Comparison of ENCODE assay signal across 29 mouse cellular contexts in genomic region chr6:29793520-29793919, GRCm38 (mm10). TPM values are rescaled to one million over a fixed set of nuclear protein-coding genes. Genes with fewer than 3 reads are reported as not detected.
DNase-seq lines count a peak whose midpoint lies in the region; ATAC-seq and TF ChIP-seq lines count a peak whose summit lies in the region.
"Had no signal": no experiment of that assay in that cellular context is flagged by ENCODE, and none has a peak within 500 bp of the region (broad histone marks: within the 10 kb centered on the region; RNA-seq: fewer than 3 reads in every experiment).

No protein-coding gene starts in this region.

- DNase-seq in midbrain, embryonic 11.5 days (ENCODE audit: low spot score, missing footprints): peak; percentile 62
- no peak for DNase-seq in CH12.LX (ENCODE audit: extremely low read depth)
- no peak for DNase-seq in ovary, postnatal 14 days (ENCODE audit: low spot score)
- DNase-seq in urinary bladder, postnatal 36 days (ENCODE audit: low spot score in 2 of 2): no peak
- DNase-seq: adrenal gland, adult 8-10 months; adrenal gland, postnatal 36 days; cerebellum, adult 11-12 months; cerebellum, adult 8-10 months; cerebellum, postnatal 10 days; cerebellum, postnatal 36 days; embryo, embryonic 11 days; gastrocnemius, postnatal 10 days; gastrocnemius, postnatal 36 days; heart, adult 2 months; heart, postnatal 14 days; heart, postnatal 4 days had no signal

- ATAC-seq in midbrain, embryonic 11.5 days (ENCODE audit: low FRiP score): no peak
- ATAC-seq in midbrain, embryonic 13.5 days: no peak
- peak; percentile 70 for ATAC-seq in inflammation-experienced regulatory T-cells, adult 6 months
- no peak for ATAC-seq in neural tube, embryonic 15.5 days (ENCODE audit: low FRiP score)
- ATAC-seq: activated CD4-positive, CD25-positive, alpha-beta regulatory T cell, adult 4 months; forebrain, embryonic 13.5 days; forebrain, embryonic 16.5 days; intestine, embryonic 16.5 days had no signal

- no peaks in the 10 kb centered on the region for H3K9me3 ChIP-seq in midbrain, embryonic 11.5 days (ENCODE audit: control insufficient read depth, low read length)
- H3K9me3 ChIP-seq in midbrain, embryonic 13.5 days: no peaks in the 10 kb centered on the region
- no peaks in the 10 kb centered on the region for H3K9me3 ChIP-seq in CH12.LX (replicated peaks; ENCODE audit: low read length)
- no peaks in the 10 kb centered on the region for H3K9me3 ChIP-seq in neural tube, embryonic 15.5 days (replicated peaks)
- H3K9me3 ChIP-seq: embryonic facial prominence, embryonic 10.5 days; embryonic facial prominence, embryonic 13.5 days; forebrain, embryonic 10.5 days; forebrain, embryonic 13.5 days; heart, embryonic 10.5 days; heart, embryonic 13.5 days; hindbrain, embryonic 15.5 days had no signal

- TF ChIP-seq RAD21 in CH12.LX (IDR thresholded peaks at IDR 0.05; ENCODE audit: low read depth, low read length): no peak

- in situ Hi-C loops in CH12.LX (cut with MboI; ENCODE audit: low pct_ligation_motif_present, low pct_unique_long_range_greater_than_20kb, low sequenced_read_pairs): no loop called here

- H3K79me2 ChIP-seq in CH12.LX (replicated peaks; ENCODE audit: control insufficient read depth, extremely low read depth, insufficient read depth, poor library complexity, severe bottlenecking): peaks cover 6% of the 10 kb centered on the region; the same call in 1 of the 2 replicates

- H3K4me3 ChIP-seq in midbrain, embryonic 11.5 days (ENCODE audit: low read depth, low read length): no peak overlapping the region
- no peak overlapping the region for H3K4me3 ChIP-seq in midbrain, embryonic 13.5 days (replicated peaks)
- H3K4me3 ChIP-seq in CH12.LX (replicated peaks in 1 of 3; ENCODE audit: low read depth in 2 of 3, low read length in 2 of 3, poor library complexity in 1 of 3): no peak overlapping the region
- no peak overlapping the region for H3K4me3 ChIP-seq in neural tube, embryonic 15.5 days (replicated peaks)
- H3K4me3 ChIP-seq: embryonic facial prominence, embryonic 10.5 days; embryonic facial prominence, embryonic 13.5 days; forebrain, embryonic 10.5 days; forebrain, embryonic 13.5 days; heart, adult 2 months; heart, embryonic 10.5 days; heart, embryonic 13.5 days; hindbrain, embryonic 15.5 days had no signal

- dilution Hi-C loops in CH12.LX (cut with MboI; ENCODE audit: extremely low pct_ligation_motif_present, extremely low pct_unique_long_range_greater_than_20kb, low sequenced_read_pairs): no loop called here

- WGBS in midbrain, embryonic 11.5 days: 83% methylated on average over 1 of the region's 1 CpGs
- 67% methylated on average over 1 of the region's 1 CpGs for WGBS in midbrain, embryonic 13.5 days
- 72% methylated on average over 1 of the region's 1 CpGs for WGBS in neural tube, embryonic 15.5 days

- no peak; the same call in 1 of the 2 replicates for TF ChIP-seq EP300 in CH12.LX (IDR thresholded peaks at IDR 0.05; ENCODE audit: low read length)

- H3K27me3 ChIP-seq in midbrain, embryonic 11.5 days (ENCODE audit: control insufficient read depth, insufficient read depth, low read length): no peaks in the 10 kb centered on the region
- H3K27me3 ChIP-seq in midbrain, embryonic 13.5 days: no peaks in the 10 kb centered on the region
- H3K27me3 ChIP-seq in CH12.LX (replicated peaks): no peaks in the 10 kb centered on the region
- no peaks in the 10 kb centered on the region for H3K27me3 ChIP-seq in neural tube, embryonic 15.5 days (replicated peaks)
- H3K27me3 ChIP-seq: embryonic facial prominence, embryonic 13.5 days; forebrain, embryonic 13.5 days; heart, embryonic 13.5 days; hindbrain, embryonic 15.5 days had no signal

- no peak for TF ChIP-seq CTCF in CH12.LX (conservative IDR thresholded peaks at IDR 0.05 in 1 of 2, IDR thresholded peaks at IDR 0.05 in 1 of 2; ENCODE audit: low read depth in 2 of 2, low read length in 2 of 2)

- no peak for TF ChIP-seq POLR2A in CH12.LX (IDR thresholded peaks at IDR 0.05; ENCODE audit: low read depth, low read length)

- no peak overlapping the region for H3K4me2 ChIP-seq in midbrain, embryonic 11.5 days
- H3K4me2 ChIP-seq in midbrain, embryonic 13.5 days (replicated peaks): no peak overlapping the region
- peak overlapping the region; percentile 61 for H3K4me2 ChIP-seq in CH12.LX (ENCODE audit: insufficient read depth, low read depth, poor library complexity, severe bottlenecking)
- H3K4me2 ChIP-seq in neural tube, embryonic 15.5 days: no peak overlapping the region
- H3K4me2 ChIP-seq: embryonic facial prominence, embryonic 13.5 days; forebrain, embryonic 13.5 days; heart, embryonic 13.5 days; hindbrain, embryonic 15.5 days had no signal

- H3K9ac ChIP-seq in midbrain, embryonic 11.5 days (ENCODE audit: low read length): no peak overlapping the region
- H3K9ac ChIP-seq in midbrain, embryonic 13.5 days (replicated peaks): no peak overlapping the region
- no peak overlapping the region; the same call in 1 of the 2 replicates for H3K9ac ChIP-seq in CH12.LX (ENCODE audit: insufficient read depth, low read depth)
- no peak overlapping the region for H3K9ac ChIP-seq in neural tube, embryonic 15.5 days (replicated peaks)
- H3K9ac ChIP-seq: embryonic facial prominence, embryonic 13.5 days; forebrain, embryonic 13.5 days; heart, embryonic 13.5 days; hindbrain, embryonic 15.5 days had no signal

- no peak overlapping the region for H3K27ac ChIP-seq in midbrain, embryonic 11.5 days (ENCODE audit: low read depth, low read length)
- H3K27ac ChIP-seq in midbrain, embryonic 13.5 days: no peak overlapping the region
- H3K27ac ChIP-seq in CH12.LX (ENCODE audit: insufficient read depth, low read depth): no peak overlapping the region
- H3K27ac ChIP-seq in neural tube, embryonic 15.5 days (replicated peaks): no peak overlapping the region
- H3K27ac ChIP-seq: embryonic facial prominence, embryonic 10.5 days; embryonic facial prominence, embryonic 13.5 days; forebrain, embryonic 10.5 days; forebrain, embryonic 13.5 days; heart, adult 2 months; heart, embryonic 10.5 days; heart, embryonic 13.5 days; hindbrain, embryonic 15.5 days had no signal

- peaks cover 6% of the 10 kb centered on the region for H3K4me1 ChIP-seq in midbrain, embryonic 11.5 days (ENCODE audit: control insufficient read depth, insufficient read depth, low read length)
- H3K4me1 ChIP-seq in midbrain, embryonic 13.5 days (replicated peaks): 0 out of 2 replicates have a peak, but pooled peaks cover 4% of the 10 kb centered on the region
- peaks cover 5 to 53% of the 10 kb centered on the region in 2 experiments; a peak in 3 of 4 replicates for H3K4me1 ChIP-seq in CH12.LX (ENCODE audit: control insufficient read depth in 1 of 2, insufficient read depth in 2 of 2)
- H3K4me1 ChIP-seq in neural tube, embryonic 15.5 days: peaks cover 5% of the 10 kb centered on the region; the same call in 1 of the 2 replicates
- H3K4me1 ChIP-seq: embryonic facial prominence, embryonic 10.5 days; embryonic facial prominence, embryonic 13.5 days; heart, embryonic 10.5 days; heart, embryonic 13.5 days had no signal

- no peaks in the 10 kb centered on the region for H3K36me3 ChIP-seq in midbrain, embryonic 11.5 days (ENCODE audit: control insufficient read depth, insufficient read depth, low read length)
- H3K36me3 ChIP-seq in midbrain, embryonic 13.5 days: no peaks in the 10 kb centered on the region
- peaks cover 0 to 3% of the 10 kb centered on the region in 2 experiments for H3K36me3 ChIP-seq in CH12.LX (replicated peaks in 1 of 2; ENCODE audit: control insufficient read depth in 1 of 2, insufficient read depth in 1 of 2, low read length in 1 of 2)
- no peaks in the 10 kb centered on the region for H3K36me3 ChIP-seq in neural tube, embryonic 15.5 days
- H3K36me3 ChIP-seq: embryonic facial prominence, embryonic 10.5 days; embryonic facial prominence, embryonic 13.5 days; forebrain, embryonic 10.5 days; heart, embryonic 10.5 days; heart, embryonic 13.5 days; hindbrain, embryonic 15.5 days had no signal

TF ChIP-seq in CH12.LX, 34 proteins besides CTCF, POLR2A, EP300 and RAD21:
- TF ChIP-seq MAX (IDR thresholded peaks at IDR 0.05; ENCODE audit: low read length): no peak
- 0 out of 2 replicates have a peak, but pooled peaks have one; percentile 11 for TF ChIP-seq ETS1 (conservative IDR thresholded peaks at IDR 0.05; ENCODE audit: low read depth, low read length)
- 0 out of 2 replicates have a peak, but pooled peaks have one; percentile 40 for TF ChIP-seq CHD1 (IDR thresholded peaks at IDR 0.05; ENCODE audit: low read depth, low read length)
TF ChIP-seq in CH12.LX: peak in this region for 2.

RNA-seq across cellular contexts. Expression of gene Ahcyl2, which starts 25.7 kb away (rescaled TPM):
- polyA plus RNA-seq in midbrain, embryonic 11.5 days (2014; fragmentation: Nextera tagmentation; extraction: Ambion mirVana): 11.3 and 11.8 TPM in 2 replicates
- polyA plus RNA-seq in midbrain, embryonic 13.5 days (2015; fragmentation: Nextera tagmentation; extraction: Ambion mirVana): 12.8 and 13.1 TPM in 2 replicates
- 50.0 and 77.1 TPM in 2 replicates for total RNA-seq in CH12.LX (2012; rRNA removed)
- total RNA-seq in CH12.LX (2014; rRNA removed): 184 and 196 TPM in 2 replicates
- polyA plus RNA-seq in CH12.LX (2012; ENCODE audit: insufficient read length, low read depth): 178 and 204 TPM in 2 replicates
- polyA plus RNA-seq in inflammation-experienced regulatory T-cells, adult 6 months (2017; shearing (Covaris generic)): 10 to 100 TPM; 28.9 to 79.9 (median 60.8) TPM
- polyA plus RNA-seq in neural tube, embryonic 15.5 days (2015; fragmentation: Nextera tagmentation; extraction: Ambion mirVana): 19.4 and 20.8 TPM in 2 replicates

RNA-seq across cellular contexts. Expression of gene Smo, which starts 58.2 kb away (rescaled TPM):
- polyA plus RNA-seq in midbrain, embryonic 11.5 days (2014; fragmentation: Nextera tagmentation; extraction: Ambion mirVana): 38.6 and 44.5 TPM in 2 replicates
- polyA plus RNA-seq in midbrain, embryonic 13.5 days (2015; fragmentation: Nextera tagmentation; extraction: Ambion mirVana): 14.2 and 19.2 TPM in 2 replicates
- total RNA-seq in CH12.LX (2012; rRNA removed): 0.04 TPM in 2 replicates
- 0.09 TPM in 1 of 2 replicates, not detected in the other for total RNA-seq in CH12.LX (2014; rRNA removed)
- 0.17 and 0.26 TPM in 2 replicates for polyA plus RNA-seq in CH12.LX (2012; ENCODE audit: insufficient read length, low read depth)
- polyA plus RNA-seq in inflammation-experienced regulatory T-cells, adult 6 months (2017; shearing (Covaris generic)): not detected
- polyA plus RNA-seq in neural tube, embryonic 15.5 days (2015; fragmentation: Nextera tagmentation; extraction: Ambion mirVana): 10.8 and 18.3 TPM in 2 replicates
